Mouse (Mus musculus) thymus, adult 2 months (tissue): ENCODE data around the gene Anp32b.

Experiments used
- CTCF ChIP-seq: fragments of 200-500 bp; IDR thresholded peaks from 2 replicates; pipeline ENCODE4 v1.5.1; 2012; ENCODE audit warnings: mild to moderate bottlenecking, control low read depth, low read length, moderate library complexity, borderline replicate concordance; ENCODE audit not compliant: control insufficient read depth, poor library complexity, insufficient read depth; ENCODE audit errors: extremely low read depth
- POLR2A ChIP-seq: fragments of 200-500 bp; IDR thresholded peaks from 2 replicates; pipeline ENCODE4 v1.6.1; 2012; ENCODE audit warnings: mild to moderate bottlenecking, low read length, control low read depth, moderate library complexity; ENCODE audit not compliant: control insufficient read depth, poor library complexity, insufficient read depth; ENCODE audit errors: extremely low read depth

GRCm38 (mm10) chr4:46447461-46447860, 3.2 kb upstream of the Anp32b start:
- TF ChIP-seq CTCF (no peak), POLR2A (no peak)
